Mouse (Mus musculus) limb, embryonic 15.5 days (tissue): ENCODE measurements around the gene Paxx. TPM values are rescaled to one million over a fixed set of nuclear protein-coding genes. Genes with fewer than 3 reads are reported as not detected.
"Not testable (repeated sequence)": the region's sequence is repeated elsewhere in the genome, so short reads cannot be mapped to it uniquely, and the experiment has no call there.

Experiments used
- ATAC-seq: fragments of 200-750 bp; cut with Nextera tagmentation; 2 replicates; pipeline ENCODE4 v1.8.0; 2017; ENCODE audit warnings: low read depth, moderate TSS enrichment; ENCODE audit not compliant: insufficient number of reproducible peaks, low FRiP score, low TSS enrichment
- H3K27ac ChIP-seq: fragments of 300-500 bp; sonication (generic); 2 replicates; pipeline ENCODE4 v1.5.1; 2015; ENCODE audit warnings: moderate library complexity, mild to moderate bottlenecking, inconsistent platforms
- H3K27me3 ChIP-seq: fragments of 300-500 bp; sonication (generic); 2 replicates; pipeline ENCODE4 v1.6.1; 2015; ENCODE audit warnings: inconsistent platforms
- H3K36me3 ChIP-seq: fragments of 300-500 bp; sonication (generic); 2 replicates; pipeline ENCODE4 v1.6.1; 2015; ENCODE audit warnings: inconsistent platforms
- H3K4me1 ChIP-seq: fragments of 300-500 bp; sonication (generic); 2 replicates; pipeline ENCODE4 v1.6.1; 2015; ENCODE audit warnings: inconsistent platforms
- H3K4me2 ChIP-seq: fragments of 300-500 bp; sonication (generic); 2 replicates; pipeline ENCODE4 v1.6.1; 2015; ENCODE audit warnings: mild to moderate bottlenecking, inconsistent platforms
- H3K4me3 ChIP-seq: fragments of 300-500 bp; sonication (generic); 2 replicates; pipeline ENCODE4 v1.5.1; 2015; ENCODE audit warnings: mild to moderate bottlenecking, inconsistent platforms
- H3K9ac ChIP-seq: fragments of 300-500 bp; sonication (generic); 2 replicates; pipeline ENCODE4 v1.6.1; 2015; ENCODE audit warnings: inconsistent platforms
- H3K9me3 ChIP-seq: fragments of 300-500 bp; sonication (generic); 2 replicates; pipeline ENCODE4 v1.6.1; 2016; ENCODE audit warnings: inconsistent platforms
- WGBS: fragments of 180-500 bp; shearing (Covaris S2); methylation state at CpG from one replicate; pipeline ENCODE4 v1.1.7; 2015; 5-methylcytosine and 5-hydroxymethylcytosine counted together
- microRNA-seq: library from miRNA; unstranded; fragments of <30 nt; microRNA quantifications from one replicate; pipeline ENCODE4, GENCODE M21; 2016
- polyA plus RNA-seq: library from polyadenylated mRNA; unstranded; fragments of >200 nt; fragmentation: Nextera tagmentation; extraction: Ambion mirVana; gene quantifications from 2 replicates; pipeline ENCODE4 v1.2.1, GENCODE M21; 2015

The Paxx gene
- polyA plus RNA-seq, 1 experiment from 2014 or later = 49.9 TPM

- Histone ChIP-seq H3K9ac (no peak within 1 kb of the TSS), H3K4me1 (no peaks in the 10 kb centered on the region), H3K9me3 (no peaks in the 10 kb centered on the region), H3K36me3 (no peaks in the 10 kb centered on the region), H3K4me2 (no peak within 1 kb of the TSS), H3K27ac (no peak within 1 kb of the TSS), H3K4me3 (no peak within 1 kb of the TSS), H3K27me3 (peaks cover 43% of the 10 kb centered on the region)
- WGBS = 62% methylated on average over 17 of the region's 17 CpGs
- no peak for ATAC-seq
Measured at GRCm38 (mm10) chr2:25422587-25423410, 38.1 kb downstream of the Paxx start, which contains the start of gene Fut7. Gene Fut7 (plus strand): TSS chr2:25423267.

DNA sequence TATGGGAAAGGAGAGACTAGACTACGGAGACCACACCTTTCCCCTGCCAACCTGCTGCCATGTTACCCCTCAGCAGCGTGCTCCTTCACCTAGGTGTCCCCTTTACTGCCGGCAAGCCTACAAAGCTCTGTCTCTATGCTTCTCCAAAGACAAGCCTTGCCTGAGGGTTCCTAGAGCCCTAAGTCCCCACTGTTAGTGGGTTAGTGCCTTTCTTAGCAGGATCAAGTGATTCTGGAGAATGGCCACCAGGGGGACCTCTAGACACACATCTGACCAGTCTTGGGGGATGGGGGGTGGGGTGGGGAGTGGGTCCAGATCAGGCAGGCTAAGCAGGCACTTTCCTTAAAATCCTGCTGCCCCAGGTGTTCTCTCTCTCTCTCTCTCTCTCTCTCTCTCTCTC, 39.0 kb downstream of the Paxx start:
- H3K4me1 ChIP-seq = no peaks in the 10 kb centered on the region
- H3K36me3 ChIP-seq = no peaks in the 10 kb centered on the region
- no peak overlapping the region for H3K4me3 ChIP-seq
- no peak overlapping the region for H3K27ac ChIP-seq
- ATAC-seq = no peak
- H3K9ac ChIP-seq = no peak overlapping the region
- H3K27me3 ChIP-seq = peaks cover 43% of the 10 kb centered on the region
- no peak overlapping the region for H3K4me2 ChIP-seq
- no peaks in the 10 kb centered on the region for H3K9me3 ChIP-seq
- 19% methylated on average over 3 of the region's 3 CpGs for WGBS

GRCm38 (mm10) chr2:25417426-25417825, 43.5 kb downstream of the Paxx start:
- H3K9ac ChIP-seq = no peak overlapping the region
- ATAC-seq = no peak
- H3K27ac ChIP-seq = no peak overlapping the region
- H3K27me3 ChIP-seq = 0 out of 2 replicates have a peak, but pooled peaks cover 3% of the 10 kb centered on the region
- H3K36me3 ChIP-seq = no peaks in the 10 kb centered on the region
- H3K4me2 ChIP-seq = no peak overlapping the region
- no peak overlapping the region for H3K4me3 ChIP-seq
- H3K9me3 ChIP-seq = no peaks in the 10 kb centered on the region
- WGBS = 34% methylated on average over 3 of the region's 3 CpGs
- no peaks in the 10 kb centered on the region for H3K4me1 ChIP-seq

DNA sequence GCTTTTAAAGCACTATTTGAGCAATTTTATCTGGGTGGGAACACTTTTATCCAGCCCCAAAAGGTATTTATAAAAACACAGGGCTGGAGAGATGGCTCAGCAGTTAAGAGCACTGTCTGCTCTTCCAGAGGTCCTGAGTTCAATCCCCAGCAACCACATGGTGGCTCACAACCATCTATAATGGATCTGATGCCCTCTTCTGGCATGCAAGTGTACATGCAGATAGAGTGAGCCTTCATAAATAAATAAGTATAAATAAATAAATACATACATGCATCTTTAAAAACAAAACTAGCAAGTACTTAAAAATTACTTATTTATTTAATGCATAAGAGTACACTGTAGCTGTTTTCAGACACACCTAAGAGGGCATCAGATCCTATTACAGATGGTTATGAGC, 47.5 kb downstream of the Paxx start:
- not testable (repeated sequence) for H3K9me3 ChIP-seq, H3K4me1 ChIP-seq, H3K4me2 ChIP-seq, H3K4me3 ChIP-seq, ATAC-seq, H3K27ac ChIP-seq, H3K9ac ChIP-seq, H3K27me3 ChIP-seq
- H3K36me3 ChIP-seq = peaks cover 12% of the 10 kb centered on the region; the same call in 1 of the 2 replicates

- Histone ChIP-seq H3K27ac (no peak overlapping the region), H3K9me3 (no peaks in the 10 kb centered on the region), H3K4me2 (no peak overlapping the region), H3K9ac (no peak overlapping the region), H3K36me3 (peaks cover 12% of the 10 kb centered on the region; the same call in 1 of the 2 replicates), H3K27me3 (peaks cover 43% of the 10 kb centered on the region), H3K4me1 (no peaks in the 10 kb centered on the region), H3K4me3 (no peak overlapping the region)
- ATAC-seq = no peak
- WGBS = 81% methylated on average over 10 of the region's 10 CpGs
Measured at GRCm38 (mm10) chr2:25408908-25409307, 52.0 kb downstream of the Paxx start.

Small RNA genes within 50 kb of the gene (microRNA-seq; reads per million reads assigned to microRNA genes)
- gene Mir3087 = not detected

Other genes starting within 250 kb of the Paxx start
- 114 and 117 TPM in 2 replicates for gene Nelfb, start 249.6 kb downstream of the Paxx start, polyA plus RNA-seq
- not detected in 2 replicates for gene Stpg3, start 246.5 kb downstream of the Paxx start, polyA plus RNA-seq
- gene Fam166a, start 242.3 kb downstream of the Paxx start, polyA plus RNA-seq = 0.81 TPM in 1 of 2 replicates, not detected in the other
- 554 and 617 TPM in 2 replicates for gene Tubb4b, start 236.4 kb downstream of the Paxx start, polyA plus RNA-seq
- gene Slc34a3, start 226.7 kb downstream of the Paxx start, polyA plus RNA-seq = not detected in 2 replicates
- 0.57 and 0.58 TPM in 2 replicates for gene Rnf224, start 224.3 kb downstream of the Paxx start, polyA plus RNA-seq
- 16.9 and 17.5 TPM in 2 replicates for gene Rnf208, start 218.8 kb downstream of the Paxx start, polyA plus RNA-seq
- gene Cysrt1, start 218.6 kb downstream of the Paxx start, polyA plus RNA-seq = 83.9 and 100 TPM in 2 replicates
- gene AL732309.1, start 214.2 kb downstream of the Paxx start, polyA plus RNA-seq = 10.2 and 10.4 TPM in 2 replicates
- 21.4 and 24.2 TPM in 2 replicates for gene Tmem203, start 205.7 kb downstream of the Paxx start, polyA plus RNA-seq
- 8.5 and 8.6 TPM in 2 replicates for gene Tprn, start 198.5 kb downstream of the Paxx start, polyA plus RNA-seq
- gene Ssna1, start 188.7 kb downstream of the Paxx start, polyA plus RNA-seq = 241 and 244 TPM in 2 replicates
- gene Anapc2, start 188.6 kb downstream of the Paxx start, polyA plus RNA-seq = 136 and 140 TPM in 2 replicates
- gene Tmem210, start 172.9 kb downstream of the Paxx start, polyA plus RNA-seq = not detected in 2 replicates
- 0.61 and 0.92 TPM in 2 replicates for gene Lrrc26, start 171.2 kb downstream of the Paxx start, polyA plus RNA-seq
- gene Grin1, start 141.9 kb downstream of the Paxx start, polyA plus RNA-seq = 0.71 and 0.87 TPM in 2 replicates
- 47.0 and 55.8 TPM in 2 replicates for gene Man1b1, start 128.8 kb downstream of the Paxx start, polyA plus RNA-seq
- gene Dpp7, start 104.7 kb downstream of the Paxx start, polyA plus RNA-seq = 24.0 and 25.1 TPM in 2 replicates
- 16.9 and 23.6 TPM in 2 replicates for gene Uap1l1, start 95.4 kb downstream of the Paxx start, polyA plus RNA-seq
- gene Sapcd2, start 88.8 kb downstream of the Paxx start, polyA plus RNA-seq = 30.5 and 31.9 TPM in 2 replicates
- 4.2 and 11.7 TPM in 2 replicates for gene Entpd2, start 65.2 kb downstream of the Paxx start, polyA plus RNA-seq
- 51.7 and 54.3 TPM in 2 replicates for gene Npdc1, start 61.7 kb downstream of the Paxx start, polyA plus RNA-seq
- 0.18 TPM in 1 of 2 replicates, not detected in the other for gene Fut7, start 37.8 kb downstream of the Paxx start, polyA plus RNA-seq
- gene Abca2, start 32.4 kb downstream of the Paxx start, polyA plus RNA-seq = 4.2 and 5.9 TPM in 2 replicates
- gene Clic3, start 4.3 kb downstream of the Paxx start, polyA plus RNA-seq = 99.3 and 111 TPM in 2 replicates
- 4.1 and 9.1 TPM in 2 replicates for gene Ptgds, start 9.0 kb upstream of the Paxx start, polyA plus RNA-seq
- gene Lcn12, start 32.8 kb upstream of the Paxx start, polyA plus RNA-seq = not detected in 2 replicates
- gene Fbxw5, start 39.7 kb upstream of the Paxx start, polyA plus RNA-seq = 73.0 and 81.4 TPM in 2 replicates
- gene C8g, start 40.6 kb upstream of the Paxx start, polyA plus RNA-seq = 4.6 and 5.6 TPM in 2 replicates
- 34.4 and 35.7 TPM in 2 replicates for gene Traf2, start 85.8 kb upstream of the Paxx start, polyA plus RNA-seq
- 388 and 396 TPM in 2 replicates for gene Edf1, start 96.8 kb upstream of the Paxx start, polyA plus RNA-seq
- 0.81 and 6.0 TPM in 2 replicates for gene Mamdc4, start 113.8 kb upstream of the Paxx start, polyA plus RNA-seq
- gene Phpt1, start 114.1 kb upstream of the Paxx start, polyA plus RNA-seq = 129 and 139 TPM in 2 replicates
- 0.29 and 0.44 TPM in 2 replicates for gene Ajm1, start 120.7 kb upstream of the Paxx start, polyA plus RNA-seq
- gene Rabl6, start 147.4 kb upstream of the Paxx start, polyA plus RNA-seq = 73.6 and 74.9 TPM in 2 replicates
- 0.12 and 0.14 TPM in 2 replicates for gene Ccdc183, start 156.6 kb upstream of the Paxx start, polyA plus RNA-seq
- gene Tmem141, start 160.9 kb upstream of the Paxx start, polyA plus RNA-seq = 27.3 and 28.7 TPM in 2 replicates
- 2.7 and 3.7 TPM in 2 replicates for gene Fcna, start 166.9 kb upstream of the Paxx start, polyA plus RNA-seq
- not detected in 2 replicates for gene Lcn8, start 192.0 kb upstream of the Paxx start, polyA plus RNA-seq
- gene Lcn5, start 196.9 kb upstream of the Paxx start, polyA plus RNA-seq = not detected in 2 replicates
- gene Lcn6, start 215.7 kb upstream of the Paxx start, polyA plus RNA-seq = not detected in 2 replicates
- gene Lcn10, start 221.6 kb upstream of the Paxx start, polyA plus RNA-seq = not detected in 2 replicates
- gene Obp2a, start 238.9 kb upstream of the Paxx start, polyA plus RNA-seq = not detected in 2 replicates
- gene Bmyc, start 245.6 kb upstream of the Paxx start, polyA plus RNA-seq = 92.0 and 94.5 TPM in 2 replicates